Mouse (Mus musculus): ENCODE measurements around the gene Cfap97d1. TPM values are rescaled to one million over a fixed set of nuclear protein-coding genes. Genes with fewer than 3 reads are reported as not detected.
A peak's percentile ranks its signal among the peaks of the same experiment; 100 is the strongest.

The Cfap97d1 gene
- polyA plus RNA-seq, 1 experiment from 2014 or later = not detected

GRCm38 (mm10) chr11:101994100-101994499, 10.0 kb downstream of the Cfap97d1 start:
- DNase-seq (ENCODE audit: low spot score) = no peak
- 63% methylated on average over 8 of the region's 8 CpGs for WGBS
- H3K27me3 ChIP-seq (replicated peaks; ENCODE audit: low read depth, poor library complexity, severe bottlenecking) = 0 out of 2 replicates have a peak, but pooled peaks cover 11% of the 10 kb centered on the region
- H3K4me1 ChIP-seq = 0 out of 2 replicates have a peak, but pooled peaks cover 7% of the 10 kb centered on the region
- no peaks in the 10 kb centered on the region for H3K36me3 ChIP-seq (replicated peaks)
- H3K4me3 ChIP-seq = no peak overlapping the region
- no peaks in the 10 kb centered on the region for H3K9me3 ChIP-seq
- H3K27ac ChIP-seq (replicated peaks) = no peak overlapping the region

- H3K9me3 ChIP-seq = no peaks in the 10 kb centered on the region
- H3K36me3 ChIP-seq (replicated peaks) = peaks cover 9% of the 10 kb centered on the region
- H3K4me3 ChIP-seq = no peak overlapping the region
- 90% methylated on average over 7 of the region's 7 CpGs for WGBS
- DNase-seq (ENCODE audit: low spot score) = no peak
- H3K27ac ChIP-seq (replicated peaks) = no peak overlapping the region
- peaks cover 18% of the 10 kb centered on the region for H3K4me1 ChIP-seq
- no peaks in the 10 kb centered on the region for H3K27me3 ChIP-seq (replicated peaks; ENCODE audit: low read depth, poor library complexity, severe bottlenecking)
Observed at GRCm38 (mm10) chr11:101995938-101996337, 11.9 kb downstream of the Cfap97d1 start.

DNA sequence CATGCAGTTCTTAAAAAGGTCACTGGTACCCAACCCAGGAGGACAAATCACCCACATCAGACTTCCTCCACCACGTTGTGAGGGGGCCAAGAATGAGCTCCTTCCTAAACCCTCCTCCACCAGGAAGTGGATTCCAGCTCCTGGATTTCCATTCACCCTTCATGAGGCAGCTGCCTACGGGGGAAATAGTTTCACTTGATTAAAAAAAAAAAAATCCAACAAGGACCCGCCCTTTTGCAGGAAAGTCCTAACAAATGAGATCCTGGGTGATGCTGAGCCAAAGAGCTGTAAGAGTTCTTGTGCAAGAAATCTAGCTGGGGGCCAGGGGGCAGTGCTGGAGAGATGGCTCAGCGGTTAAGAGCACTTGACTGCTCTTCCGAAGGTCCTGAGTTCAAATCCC, 14.2 kb downstream of the Cfap97d1 start:
- 55% methylated on average over 5 of the region's 5 CpGs for WGBS
- no peaks in the 10 kb centered on the region for H3K9me3 ChIP-seq
- H3K4me1 ChIP-seq = peaks cover 18% of the 10 kb centered on the region
- no peak for DNase-seq (ENCODE audit: low spot score)
- H3K27me3 ChIP-seq (replicated peaks; ENCODE audit: low read depth, poor library complexity, severe bottlenecking) = no peaks in the 10 kb centered on the region
- H3K4me3 ChIP-seq = no peak overlapping the region
- no peak overlapping the region for H3K27ac ChIP-seq (replicated peaks)
- peaks cover 16% of the 10 kb centered on the region for H3K36me3 ChIP-seq (replicated peaks)

DNA sequence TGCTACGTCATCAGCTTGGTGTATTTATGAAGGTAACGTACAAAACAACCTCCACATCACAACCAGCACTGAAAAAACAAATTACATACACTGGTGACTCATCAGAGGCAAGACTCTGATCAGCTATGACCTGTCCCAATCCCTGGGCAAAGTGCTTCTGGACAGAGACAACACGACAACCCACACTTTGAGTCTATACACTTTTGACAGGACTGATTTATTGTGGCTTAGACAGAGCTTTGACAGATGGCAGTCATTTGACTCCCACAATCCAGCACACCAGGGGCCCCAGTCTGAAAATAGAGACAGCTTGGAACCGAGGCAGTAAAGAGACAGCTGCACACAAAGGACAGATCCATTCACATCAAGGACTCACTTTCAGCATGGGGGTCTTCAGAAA, 15.4 kb downstream of the Cfap97d1 start:
- Histone ChIP-seq H3K4me1 (peaks cover 14% of the 10 kb centered on the region), H3K4me3 (no peak overlapping the region), H3K36me3 (replicated peaks) (peaks cover 25% of the 10 kb centered on the region), H3K27ac (replicated peaks) (no peak overlapping the region), H3K9me3 (no peaks in the 10 kb centered on the region), H3K27me3 (replicated peaks; ENCODE audit: low read depth, poor library complexity, severe bottlenecking) (no peaks in the 10 kb centered on the region)
- DNase-seq (ENCODE audit: low spot score) = no peak
- 70% methylated on average over 4 of the region's 4 CpGs for WGBS

DNA sequence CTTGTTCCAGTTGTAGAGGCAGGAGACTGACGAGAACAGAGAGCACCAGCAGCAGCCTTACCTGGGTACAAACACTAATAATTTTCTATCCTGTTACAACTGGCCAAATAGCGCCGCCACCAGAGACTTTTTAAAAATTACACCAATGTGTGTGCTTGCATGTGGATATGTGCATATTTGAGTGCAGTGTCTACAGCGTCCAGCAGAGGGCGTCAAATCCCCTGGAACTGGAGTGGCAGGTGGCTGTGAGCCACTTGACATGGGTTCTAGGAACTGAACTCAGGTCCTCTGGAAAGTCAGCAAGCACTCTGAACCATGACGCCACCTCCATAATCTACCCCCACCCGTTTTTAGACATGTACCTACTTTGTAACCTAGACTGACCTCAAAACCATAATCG, 20.2 kb downstream of the Cfap97d1 start:
- Histone ChIP-seq H3K36me3 (replicated peaks) (peaks cover 61% of the 10 kb centered on the region), H3K27ac (replicated peaks) (no peak overlapping the region), H3K4me1 (peaks cover 18% of the 10 kb centered on the region), H3K9me3 (no peaks in the 10 kb centered on the region), H3K27me3 (replicated peaks; ENCODE audit: low read depth, poor library complexity, severe bottlenecking) (no peaks in the 10 kb centered on the region), H3K4me3 (no peak overlapping the region)
- WGBS = 90% methylated on average over 8 of the region's 8 CpGs
- no peak for DNase-seq (ENCODE audit: low spot score)

DNA sequence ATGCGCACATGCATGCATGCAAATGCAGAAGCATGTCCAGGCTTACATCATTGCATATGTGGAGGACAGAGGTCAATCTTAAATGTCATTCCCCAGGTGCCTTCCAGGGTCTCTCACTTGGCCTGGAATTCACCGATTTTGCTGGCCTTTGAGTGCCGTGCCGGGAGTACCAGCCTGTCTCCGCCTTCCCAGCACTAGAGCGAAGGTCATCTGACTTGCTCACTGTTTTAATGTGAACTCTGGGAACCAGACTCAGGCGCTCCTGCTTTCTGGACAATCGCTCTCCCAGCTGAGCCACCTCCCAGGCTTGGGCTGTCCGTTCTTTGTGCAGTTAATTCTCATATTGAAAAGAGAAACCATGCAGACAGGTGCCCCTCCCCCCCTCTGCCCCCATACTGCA, 22.2 kb downstream of the Cfap97d1 start:
- 79% methylated on average over 9 of the region's 9 CpGs for WGBS
- no peak for DNase-seq (ENCODE audit: low spot score)
- peaks cover 67% of the 10 kb centered on the region for H3K36me3 ChIP-seq (replicated peaks)
- H3K27me3 ChIP-seq (replicated peaks; ENCODE audit: low read depth, poor library complexity, severe bottlenecking) = no peaks in the 10 kb centered on the region
- H3K4me1 ChIP-seq = peaks cover 17% of the 10 kb centered on the region
- H3K27ac ChIP-seq (replicated peaks) = no peak overlapping the region
- no peaks in the 10 kb centered on the region for H3K9me3 ChIP-seq
- H3K4me3 ChIP-seq = no peak overlapping the region

DNA sequence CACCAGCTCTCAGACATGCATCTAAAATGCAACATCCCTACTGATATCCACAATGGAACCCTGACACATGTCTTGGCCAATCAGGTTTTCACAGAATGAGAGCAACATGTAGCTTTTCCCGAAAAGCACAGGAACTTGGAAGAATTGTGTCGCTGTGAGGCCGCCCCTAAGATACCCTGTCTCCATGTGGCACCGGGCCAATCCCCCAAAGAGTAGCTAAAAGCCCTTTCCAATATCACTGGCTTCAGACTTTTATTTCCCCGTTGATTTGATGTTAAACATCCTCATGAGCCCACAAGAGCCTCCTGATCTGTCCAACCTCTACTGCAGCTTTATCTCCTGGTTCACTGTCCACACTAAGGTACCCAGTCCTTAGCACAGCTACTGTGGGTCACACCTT, 22.6 kb downstream of the Cfap97d1 start:
- Histone ChIP-seq H3K4me1 (peaks cover 17% of the 10 kb centered on the region), H3K9me3 (no peaks in the 10 kb centered on the region), H3K36me3 (replicated peaks) (peaks cover 67% of the 10 kb centered on the region), H3K27ac (replicated peaks) (no peak overlapping the region), H3K27me3 (replicated peaks; ENCODE audit: low read depth, poor library complexity, severe bottlenecking) (no peaks in the 10 kb centered on the region), H3K4me3 (no peak overlapping the region)
- WGBS = 87% methylated on average over 5 of the region's 5 CpGs
- DNase-seq (ENCODE audit: low spot score) = no peak

DNA sequence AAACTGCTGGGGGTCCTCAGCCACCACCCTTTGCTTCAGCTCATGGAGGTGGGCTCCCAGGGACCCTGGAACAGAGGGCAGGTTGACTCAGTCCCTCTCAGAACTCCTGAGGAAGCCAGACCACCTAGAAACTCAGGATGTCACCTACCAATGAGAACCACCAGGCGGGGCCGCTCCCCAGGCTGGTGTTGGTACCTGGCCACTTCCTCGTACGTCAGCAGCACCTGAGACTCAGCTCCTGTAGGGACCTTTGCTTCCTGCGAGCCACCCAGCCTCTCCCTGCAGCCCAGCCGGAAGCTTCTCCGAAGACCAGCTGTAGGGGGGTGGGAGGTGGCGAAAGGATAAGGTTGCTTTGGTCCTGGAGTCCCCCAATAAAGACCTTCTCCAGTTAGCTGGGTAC, 24.3 kb downstream of the Cfap97d1 start:
- Histone ChIP-seq H3K27ac (replicated peaks) (no peak overlapping the region), H3K36me3 (replicated peaks) (peaks cover 79% of the 10 kb centered on the region)

DNA sequence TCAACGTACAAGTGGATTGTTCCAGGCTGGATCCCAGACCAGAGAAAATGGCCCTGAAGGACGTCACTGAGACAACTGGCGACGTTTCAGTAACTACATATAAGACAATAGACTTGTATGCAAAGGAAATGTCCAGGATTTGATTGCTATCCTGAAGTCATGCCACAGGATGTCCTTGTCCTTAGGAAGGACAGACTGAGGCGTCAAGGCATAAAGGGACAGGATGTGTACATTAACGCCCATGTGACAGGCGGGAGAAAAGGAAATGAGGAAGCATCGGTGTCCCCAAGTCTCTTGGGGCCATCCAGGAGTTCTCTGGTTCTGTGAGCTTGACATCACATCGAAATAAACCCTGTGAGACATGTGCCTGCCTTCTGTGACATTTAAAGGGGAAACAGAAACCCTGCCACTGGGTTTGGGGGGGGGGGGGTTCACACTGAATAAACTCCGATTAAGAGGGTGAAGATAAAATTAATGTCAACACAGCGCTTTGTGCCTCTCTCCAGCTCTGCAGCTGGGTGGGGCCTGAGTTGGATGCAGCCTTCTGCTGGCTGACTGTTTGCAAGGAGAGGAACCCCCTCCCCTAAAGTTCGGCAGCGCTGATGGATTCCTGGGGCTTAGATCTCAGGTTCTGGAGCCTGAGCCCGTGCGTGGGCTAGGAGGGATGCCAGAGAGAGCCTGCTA, 25.0 kb downstream of the Cfap97d1 start:
- WGBS = 85% methylated on average over 15 of the region's 15 CpGs
- Histone ChIP-seq H3K36me3 (replicated peaks) (peaks cover 79% of the 10 kb centered on the region), H3K4me1 (peaks cover 17% of the 10 kb centered on the region), H3K9me3 (no peaks in the 10 kb centered on the region), H3K27me3 (replicated peaks; ENCODE audit: low read depth, poor library complexity, severe bottlenecking) (no peaks in the 10 kb centered on the region), H3K27ac (replicated peaks) (no peak overlapping the region), H3K4me3 (no peak overlapping the region)
- no peak for DNase-seq (ENCODE audit: low spot score)

More for the DNA sequence above, 24.3 kb downstream of the Cfap97d1 start:
- WGBS = 92% methylated on average over 8 of the region's 8 CpGs
- H3K4me1 ChIP-seq = peaks cover 17% of the 10 kb centered on the region
- no peaks in the 10 kb centered on the region for H3K27me3 ChIP-seq (replicated peaks; ENCODE audit: low read depth, poor library complexity, severe bottlenecking)
- no peak for DNase-seq (ENCODE audit: low spot score)
- no peaks in the 10 kb centered on the region for H3K9me3 ChIP-seq
- no peak overlapping the region for H3K4me3 ChIP-seq

- 0 out of 2 replicates have a peak overlapping the region, but pooled peaks have one; percentile 32 for H3K27ac ChIP-seq (replicated peaks)
- no peaks in the 10 kb centered on the region for H3K27me3 ChIP-seq (replicated peaks; ENCODE audit: low read depth, poor library complexity, severe bottlenecking)
- peaks cover 72% of the 10 kb centered on the region for H3K36me3 ChIP-seq (replicated peaks)
- H3K4me1 ChIP-seq = peaks cover 17% of the 10 kb centered on the region
- H3K9me3 ChIP-seq = no peaks in the 10 kb centered on the region
- DNase-seq (ENCODE audit: low spot score) = no peak
- H3K4me3 ChIP-seq = no peak overlapping the region
- WGBS = 76% methylated on average over 13 of the region's 13 CpGs
Observed at GRCm38 (mm10) chr11:102010140-102010539, 26.1 kb downstream of the Cfap97d1 start.

GRCm38 (mm10) chr11:102011510-102011909, 27.4 kb downstream of the Cfap97d1 start:
- WGBS = 85% methylated on average over 8 of the region's 8 CpGs

DNA sequence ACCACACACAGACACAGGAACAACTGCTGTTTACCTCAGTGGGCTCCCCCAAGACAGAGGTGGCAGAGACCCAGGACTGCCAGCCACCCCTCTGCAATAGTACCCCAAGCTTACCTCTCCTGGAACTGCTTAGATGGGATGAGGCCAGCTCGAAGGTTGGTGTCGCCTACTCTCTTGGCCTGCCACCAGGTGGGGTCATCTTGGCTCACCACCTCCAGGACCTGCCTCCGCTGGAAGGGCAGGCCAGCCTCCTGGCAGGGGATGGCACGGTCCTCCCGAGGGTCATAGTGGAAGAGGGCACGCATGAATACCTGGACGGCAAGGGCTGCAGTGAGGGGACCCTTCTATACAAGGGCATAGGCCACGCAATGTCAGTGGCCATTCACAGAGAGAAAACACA, 29.1 kb downstream of the Cfap97d1 start:
- Histone ChIP-seq H3K4me1 (peaks cover 16% of the 10 kb centered on the region; the same call in 1 of the 2 replicates), H3K27me3 (replicated peaks; ENCODE audit: low read depth, poor library complexity, severe bottlenecking) (no peaks in the 10 kb centered on the region)

More at GRCm38 (mm10) chr11:102011510-102011909, 27.4 kb downstream of the Cfap97d1 start:
- Histone ChIP-seq H3K36me3 (replicated peaks) (peaks cover 75% of the 10 kb centered on the region), H3K4me3 (no peak overlapping the region), H3K9me3 (no peaks in the 10 kb centered on the region), H3K27ac (replicated peaks) (no peak overlapping the region), H3K27me3 (replicated peaks; ENCODE audit: low read depth, poor library complexity, severe bottlenecking) (no peaks in the 10 kb centered on the region), H3K4me1 (peaks cover 18% of the 10 kb centered on the region)
- DNase-seq (ENCODE audit: low spot score) = no peak

DNA sequence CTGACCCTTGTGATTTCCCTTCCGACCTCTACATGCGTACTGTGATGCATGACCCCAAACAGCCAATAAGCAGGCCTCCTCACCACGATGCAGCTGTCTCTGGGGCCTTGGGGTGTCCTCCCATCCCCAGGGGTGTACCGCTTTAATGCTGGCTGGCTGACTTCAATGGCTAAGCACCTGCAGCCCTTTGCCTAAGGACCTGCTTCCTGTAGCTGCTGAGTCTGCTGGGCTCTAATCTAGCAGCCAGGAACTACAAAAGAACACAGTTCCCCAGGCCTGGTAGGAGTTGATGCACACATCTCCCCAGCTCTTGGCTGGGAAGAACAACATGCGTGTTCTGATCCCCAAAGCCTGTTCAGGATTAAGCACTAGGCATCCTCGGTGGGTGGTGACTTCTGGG, 31.4 kb downstream of the Cfap97d1 start:
- DNase-seq (ENCODE audit: low spot score) = no peak
- Histone ChIP-seq H3K4me3 (no peak overlapping the region), H3K27ac (replicated peaks) (no peak overlapping the region), H3K27me3 (replicated peaks; ENCODE audit: low read depth, poor library complexity, severe bottlenecking) (no peaks in the 10 kb centered on the region), H3K4me1 (peaks cover 10% of the 10 kb centered on the region; the same call in 1 of the 2 replicates), H3K9me3 (no peaks in the 10 kb centered on the region), H3K36me3 (replicated peaks) (peaks cover 67% of the 10 kb centered on the region)
- WGBS = 63% methylated on average over 6 of the region's 6 CpGs

More for the DNA sequence above, 29.1 kb downstream of the Cfap97d1 start:
- no peak overlapping the region for H3K27ac ChIP-seq (replicated peaks)
- H3K4me3 ChIP-seq = no peak overlapping the region
- peaks cover 75% of the 10 kb centered on the region for H3K36me3 ChIP-seq (replicated peaks)
- no peaks in the 10 kb centered on the region for H3K9me3 ChIP-seq
- WGBS = 90% methylated on average over 8 of the region's 8 CpGs
- DNase-seq (ENCODE audit: low spot score) = no peak

Measured in embryonic facial prominence, embryonic 10.5 days (tissue).